Mouse (Mus musculus): ENCODE measurements around the gene Cnksr3. TPM values are rescaled to one million over a fixed set of nuclear protein-coding genes. Genes with fewer than 3 reads are reported as not detected.

The Cnksr3 gene
- total RNA-seq, 2 experiments from 2014 or later, result 4.9 to 5.3 TPM

DNA sequence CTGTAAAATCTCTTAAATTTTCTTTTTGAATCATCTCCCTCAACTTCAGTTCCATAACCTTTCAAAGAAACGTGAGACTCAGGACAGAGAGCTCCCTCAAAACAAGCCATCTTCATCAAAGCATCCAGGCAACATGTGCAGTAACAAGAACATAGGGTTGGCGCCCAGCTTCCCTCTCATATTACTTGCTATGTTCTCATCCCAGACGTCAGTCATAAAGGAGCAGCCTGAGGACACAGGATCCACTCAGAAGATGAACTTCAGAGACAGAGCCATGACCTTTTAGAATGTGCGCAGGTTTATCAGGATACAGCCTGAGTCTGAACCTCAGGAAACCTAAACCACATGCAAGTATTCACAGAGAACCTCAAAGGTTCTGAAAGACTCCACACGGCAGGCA, 97.2 kb downstream of the Cnksr3 start:
- intact Hi-C loops (cut with DNase I; ENCODE audit: low total_unique reads), result no loop called here
- DNase-seq, result no peak

DNA sequence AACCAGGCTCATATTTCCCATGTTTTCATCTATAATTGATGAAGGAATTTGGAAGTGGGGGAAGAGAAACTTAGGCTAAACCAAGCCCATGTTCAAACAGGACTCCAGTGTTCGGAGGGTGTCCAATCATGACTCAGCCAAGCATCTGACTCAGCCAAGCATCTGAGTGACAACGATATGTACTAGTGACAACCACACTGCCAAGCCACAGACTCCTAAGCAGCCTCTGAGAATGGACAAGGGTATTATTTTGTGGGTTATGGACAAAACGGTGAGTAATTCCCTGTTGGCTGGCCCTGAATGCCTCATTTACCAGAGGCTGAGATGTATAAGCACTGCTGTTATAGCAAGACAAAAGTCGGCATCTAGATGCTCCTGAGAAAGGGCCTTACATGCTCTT, 98.3 kb downstream of the Cnksr3 start:
- DNase-seq, result no peak
- intact Hi-C loops (cut with DNase I; ENCODE audit: low total_unique reads), result no loop called here

DNA sequence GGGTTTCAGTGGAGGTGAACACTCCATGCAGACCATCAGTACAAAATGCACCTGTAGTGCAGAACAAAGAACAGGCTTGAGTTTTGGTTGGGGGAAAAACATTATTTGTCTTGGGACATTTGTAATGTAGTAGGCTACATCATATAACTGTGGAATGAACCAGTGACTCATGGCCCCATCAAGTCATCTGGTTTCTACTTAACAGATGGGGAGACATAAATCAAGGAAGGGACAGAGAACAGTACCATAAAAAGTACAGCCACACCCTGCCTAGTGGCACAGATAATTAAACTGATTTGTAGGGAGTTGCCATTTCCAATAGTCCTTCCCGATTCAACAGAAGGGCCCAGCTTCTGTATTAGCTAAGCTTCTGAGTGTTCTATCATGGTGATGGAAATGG, 98.9 kb downstream of the Cnksr3 start:
- no peak for DNase-seq
- intact Hi-C loops (cut with DNase I; ENCODE audit: low total_unique reads), result no loop called here

DNA sequence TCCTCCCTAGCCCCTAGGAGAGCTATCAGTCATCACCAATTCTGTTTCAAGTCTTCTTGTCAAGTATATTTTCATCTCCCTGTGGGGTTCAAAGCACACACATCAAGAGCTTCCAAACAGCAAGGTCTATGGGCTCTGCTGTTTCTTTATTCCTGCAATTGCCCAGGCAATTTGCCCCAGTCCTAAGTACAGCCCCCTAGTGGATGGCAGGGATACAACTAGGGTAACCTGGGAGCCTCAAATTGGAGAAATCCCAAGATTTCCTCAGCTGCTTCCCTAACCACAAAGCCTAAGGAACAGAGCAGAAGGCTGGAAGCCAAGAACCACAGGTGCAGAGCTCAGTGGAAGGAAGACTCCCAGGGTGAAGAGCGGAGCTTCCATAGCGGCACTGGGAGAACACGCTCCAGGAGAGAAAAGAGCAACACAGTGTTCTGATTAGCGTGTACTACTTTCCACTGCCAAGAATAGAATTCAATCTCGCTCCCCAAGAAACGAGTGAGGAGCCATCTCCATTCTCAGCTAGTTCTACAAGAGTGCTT, 100.5 kb downstream of the Cnksr3 start:
- intact Hi-C loops (cut with DNase I; ENCODE audit: low total_unique reads), result no loop called here
- DNase-seq, result peak; percentile 20

DNA sequence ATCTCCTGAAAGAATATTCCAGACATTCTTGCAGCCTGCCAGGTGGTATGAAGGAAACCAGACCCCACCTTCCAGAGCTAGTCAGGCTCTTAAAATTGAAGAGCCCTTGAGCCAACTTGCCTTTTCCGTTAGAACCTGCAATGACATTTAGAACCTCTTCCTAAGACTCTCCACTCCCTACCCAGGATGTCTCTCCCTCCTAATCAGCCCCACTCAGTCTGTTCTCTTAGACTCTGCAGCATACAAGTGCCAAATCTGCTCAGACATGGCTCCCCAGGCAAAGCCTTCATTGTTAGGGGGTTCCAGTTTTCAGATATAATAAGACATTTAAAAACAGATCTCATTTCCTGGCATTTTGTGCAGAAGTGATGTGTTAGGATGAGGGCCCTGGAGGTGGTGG, 108.2 kb downstream of the Cnksr3 start:
- no peak for DNase-seq
- intact Hi-C loops (cut with DNase I; ENCODE audit: low total_unique reads), result no loop called here

DNA sequence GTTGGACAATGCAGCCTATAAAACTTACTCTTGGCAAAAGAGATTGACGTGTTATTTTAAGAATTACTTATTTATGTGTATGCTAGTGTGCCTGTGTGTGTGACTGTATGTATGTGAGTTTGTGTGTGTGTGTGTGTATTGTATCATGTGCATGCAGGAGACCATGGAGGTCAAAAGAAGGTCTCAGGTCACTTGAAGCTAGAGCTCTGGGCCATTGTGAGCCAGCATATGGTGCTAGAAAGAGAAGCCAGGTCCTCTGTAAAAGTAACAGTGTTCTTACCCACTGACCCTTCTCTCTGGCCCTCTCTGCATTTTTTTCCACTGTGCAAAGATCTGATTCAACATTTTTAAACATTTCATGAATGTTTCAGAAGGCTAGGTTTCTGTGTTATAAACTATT, 134.1 kb downstream of the Cnksr3 start:
- intact Hi-C loops (cut with DNase I; ENCODE audit: low total_unique reads), result loop anchor here (10.0 kb wide), 1 partner anchor 193 kb away; no protein-coding TSS in a partner anchor
- DNase-seq, result no peak

DNA sequence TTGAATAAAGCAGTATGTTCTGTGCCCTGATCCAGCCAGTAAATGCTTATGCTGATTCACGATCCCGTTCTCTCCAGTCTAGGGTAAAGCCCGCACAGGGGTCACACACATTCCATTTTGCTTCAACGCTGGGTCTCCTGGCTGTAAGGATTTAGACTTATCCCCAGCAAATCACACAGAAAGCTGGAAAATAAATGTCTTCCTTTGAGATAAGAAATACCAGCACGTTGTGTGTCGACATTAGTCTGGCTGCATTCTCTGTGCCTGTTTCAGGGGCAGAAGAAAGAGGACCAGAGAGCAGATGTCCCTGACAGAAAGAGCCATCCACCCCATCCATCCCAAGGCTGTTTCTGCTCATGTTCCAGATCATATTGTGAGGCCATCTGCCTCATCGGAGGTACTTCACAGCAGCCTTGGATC, 134.6 kb downstream of the Cnksr3 start:
- no peak for DNase-seq
- intact Hi-C loops (cut with DNase I; ENCODE audit: low total_unique reads), result loop anchor here (10.0 kb wide), 1 partner anchor 193 kb away; no protein-coding TSS in a partner anchor

DNA sequence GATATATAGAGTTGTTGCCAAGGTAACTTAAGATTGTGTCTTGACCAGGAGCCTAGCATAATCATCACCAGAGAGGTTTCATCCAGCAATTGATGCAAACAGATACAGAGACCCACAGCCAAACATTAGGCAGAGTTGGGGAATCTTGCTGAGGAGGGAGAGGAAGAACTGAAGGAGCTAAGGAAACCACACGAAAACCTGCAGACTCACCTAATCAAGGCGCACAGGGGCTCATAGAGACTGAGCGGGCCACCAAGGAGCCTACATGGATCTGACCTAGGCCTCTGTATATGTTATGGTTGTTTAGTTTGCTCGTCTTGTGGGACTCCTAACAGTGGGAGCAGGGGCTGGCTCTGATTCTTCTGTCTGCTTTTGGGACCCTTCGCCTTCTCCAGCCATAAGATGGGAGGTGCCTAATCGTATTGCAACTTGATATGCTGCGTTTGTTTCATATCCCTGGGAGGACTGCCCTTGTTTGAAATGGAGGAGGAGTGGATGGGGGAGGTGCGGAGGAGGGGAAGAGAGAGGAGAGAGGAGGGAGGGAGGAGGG, 135.3 kb downstream of the Cnksr3 start:
- intact Hi-C loops (cut with DNase I; ENCODE audit: low total_unique reads), result loop anchor here (10.0 kb wide), 1 partner anchor 192 kb away; no protein-coding TSS in a partner anchor
- no peak for DNase-seq

DNA sequence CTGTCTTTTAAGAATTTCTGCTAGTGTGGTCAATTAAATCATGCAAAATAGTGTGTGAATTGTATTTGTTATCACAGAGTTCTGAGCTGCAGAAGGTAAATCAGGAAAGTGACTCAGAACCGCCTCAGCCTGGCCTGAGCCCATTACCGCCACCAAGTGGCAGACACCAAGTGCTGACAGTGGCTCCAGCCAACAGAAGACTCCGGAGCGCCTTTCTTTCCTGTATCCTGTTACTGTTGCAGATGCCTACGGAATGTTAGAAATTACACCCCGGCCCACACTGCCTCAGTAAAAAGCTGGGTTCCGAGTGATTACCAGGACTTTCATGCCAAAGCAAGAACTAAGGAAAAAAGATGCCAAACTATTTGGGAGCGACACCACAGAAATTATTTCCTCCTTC, 135.8 kb downstream of the Cnksr3 start:
- intact Hi-C loops (cut with DNase I; ENCODE audit: low total_unique reads), result loop anchor here (10.0 kb wide), 1 partner anchor 191 kb away; no protein-coding TSS in a partner anchor
- DNase-seq, result peak; percentile 74

DNA sequence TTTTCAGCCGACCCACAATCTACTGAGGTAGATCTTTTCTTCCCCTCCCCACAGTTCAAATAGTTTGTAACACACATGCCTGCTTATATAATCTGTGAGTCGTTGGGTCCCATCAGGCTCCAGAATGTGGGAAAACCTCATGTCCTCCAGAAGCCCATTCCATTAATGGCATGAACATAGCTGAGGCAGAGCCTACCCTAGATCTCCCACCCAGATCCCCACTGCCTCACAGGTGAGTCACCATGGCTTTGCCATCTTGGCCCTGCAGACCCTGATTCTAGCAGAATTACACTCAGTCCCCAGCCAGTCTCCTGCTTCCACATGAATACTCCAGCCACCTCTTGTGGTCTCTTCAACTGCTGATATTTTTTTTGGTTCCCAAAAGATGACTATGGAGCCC, 136.4 kb downstream of the Cnksr3 start:
- intact Hi-C loops (cut with DNase I; ENCODE audit: low total_unique reads), result loop anchor here (10.0 kb wide), 1 partner anchor 191 kb away; no protein-coding TSS in a partner anchor
- no peak for DNase-seq

DNA sequence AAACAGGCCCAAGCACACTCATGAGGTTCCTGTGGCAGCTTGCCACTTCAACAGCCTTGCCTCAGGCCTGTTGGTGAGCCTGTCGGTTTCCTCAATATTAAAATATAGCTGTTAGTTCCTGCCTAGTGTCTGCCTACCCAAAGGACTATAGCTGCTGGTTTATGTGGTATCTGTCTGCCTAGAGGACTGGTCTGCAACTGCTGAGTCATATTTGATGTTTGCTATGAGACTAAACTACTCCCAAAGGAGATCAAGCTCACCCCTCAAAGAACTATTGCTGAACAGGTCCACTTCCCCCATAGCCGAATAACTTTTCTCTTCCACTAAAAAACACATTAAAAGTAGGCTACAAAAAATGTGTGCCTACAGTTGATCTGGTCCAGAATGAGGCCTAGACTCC, 137.8 kb downstream of the Cnksr3 start:
- intact Hi-C loops (cut with DNase I; ENCODE audit: low total_unique reads), result loop anchor here (10.0 kb wide), 1 partner anchor 189 kb away; no protein-coding TSS in a partner anchor
- DNase-seq, result no peak

DNA sequence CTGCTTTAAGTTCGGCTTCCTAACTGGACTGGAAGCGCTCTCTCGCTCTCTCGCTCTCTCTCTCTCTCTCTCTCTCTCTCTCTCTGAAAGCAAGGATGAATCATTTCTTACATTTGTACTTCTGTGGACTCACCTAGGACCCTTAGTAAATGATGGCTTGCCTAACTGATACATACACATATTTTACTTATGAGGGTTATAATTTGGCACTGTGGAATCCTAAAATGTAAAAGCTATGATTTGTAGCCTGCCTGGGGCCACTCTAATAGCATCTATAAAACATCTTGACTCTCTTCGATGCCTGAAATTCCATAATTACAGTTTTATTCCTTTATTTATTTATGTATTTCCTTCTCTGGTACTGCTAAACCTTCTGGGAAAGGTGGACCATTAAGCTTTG, 141.1 kb downstream of the Cnksr3 start:
- intact Hi-C loops (cut with DNase I; ENCODE audit: low total_unique reads), result loop anchor here (10.0 kb wide), 1 partner anchor 186 kb away; no protein-coding TSS in a partner anchor
- no peak for DNase-seq

DNA sequence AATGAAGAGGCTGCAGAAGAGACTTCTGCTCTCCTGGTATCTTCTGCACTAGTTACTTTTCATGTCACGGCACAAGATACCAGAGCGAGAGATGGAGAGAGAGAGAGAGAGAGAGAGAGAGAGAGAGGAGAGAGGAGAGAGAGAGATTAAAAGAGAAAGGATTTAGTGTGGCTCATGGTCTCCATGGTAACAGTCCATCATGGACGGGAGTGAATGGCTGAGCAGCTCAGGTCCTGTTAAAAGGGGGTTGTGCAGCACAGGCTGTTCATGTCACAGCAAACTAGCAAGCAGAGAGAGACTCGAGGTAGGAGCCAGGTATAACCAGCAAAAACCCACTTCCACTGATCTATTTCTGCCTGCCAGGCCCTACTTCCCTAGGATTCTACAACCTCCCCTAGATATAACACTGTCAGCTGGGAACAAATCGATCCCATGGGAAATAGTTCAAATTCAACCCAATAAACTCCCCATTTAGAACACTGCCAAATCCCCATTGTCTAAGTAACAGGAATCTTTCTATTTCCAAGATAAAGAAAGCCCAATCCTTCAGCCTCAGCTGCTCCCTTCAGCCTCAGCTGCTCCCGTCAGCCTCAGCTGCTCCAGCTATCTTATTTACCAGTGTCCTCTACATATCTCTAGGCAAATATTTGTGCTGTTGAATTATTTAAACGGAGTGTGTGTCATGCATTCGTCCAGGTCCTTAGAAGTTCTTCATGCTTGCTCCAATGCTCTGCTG, 141.8 kb downstream of the Cnksr3 start:
- no peak for DNase-seq
- intact Hi-C loops (cut with DNase I; ENCODE audit: low total_unique reads), result loop anchor here (10.0 kb wide), 1 partner anchor 185 kb away; no protein-coding TSS in a partner anchor

DNA sequence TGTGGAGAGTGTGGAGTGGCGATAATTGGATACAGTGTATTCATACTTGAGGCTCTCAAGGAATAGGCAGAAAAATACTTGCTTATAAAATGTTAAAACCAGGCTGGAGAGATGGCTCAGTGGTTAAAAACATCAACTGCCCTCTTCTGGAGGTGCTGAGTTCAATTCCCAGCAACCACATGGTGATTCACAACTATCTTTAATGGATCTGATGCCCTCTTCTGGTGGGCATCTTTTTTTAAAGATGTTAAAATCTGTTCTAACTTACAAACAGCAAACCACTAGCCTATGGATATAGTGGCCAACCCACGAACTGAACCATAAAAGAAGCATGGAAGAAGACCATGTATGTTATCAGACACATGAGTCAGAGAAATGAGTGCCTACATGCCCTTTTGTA, 142.9 kb downstream of the Cnksr3 start:
- DNase-seq, result no peak
- intact Hi-C loops (cut with DNase I; ENCODE audit: low total_unique reads), result no loop called here

Other genes starting within 250 kb of the Cnksr3 start
- gene Ipcef1, start 159.8 kb downstream of the Cnksr3 start, total RNA-seq (2021), result not detected